Mouse (Mus musculus): ENCODE measurements at regions not wholly inside any gene's neighbourhood (a gene's known extent, or its start where the extent isn't known, plus 50 kb on each side); places are given as distances from the start of the nearest gene placed in this dataset.
A peak's percentile ranks its signal among the peaks of the same experiment; 100 is the strongest.

- Histone ChIP-seq H3K9me3 (ENCODE audit: control insufficient read depth, low read length) (no peaks in the 10 kb centered on the region), H3K9ac (ENCODE audit: low read length) (peak overlapping the region; percentile 23; the same call in 1 of the 2 replicates), H3K27ac (ENCODE audit: low read depth, low read length) (no peak overlapping the region), H3K4me1 (replicated peaks; ENCODE audit: control insufficient read depth, insufficient read depth, low read length) (peaks cover 8% of the 10 kb centered on the region; the same call in 1 of the 2 replicates), H3K36me3 (ENCODE audit: control insufficient read depth, insufficient read depth, low read length) (no peaks in the 10 kb centered on the region), H3K27me3 (ENCODE audit: control insufficient read depth, insufficient read depth, low read length) (no peaks in the 10 kb centered on the region), H3K4me3 (ENCODE audit: low read depth, low read length) (peak overlapping the region; percentile 15; the same call in 1 of the 2 replicates), H3K4me2 (ENCODE audit: low read depth, low read length, severe bottlenecking) (peak overlapping the region; percentile 49)
- peak; percentile 64 for DNase-seq (ENCODE audit: low spot score)
- peak; percentile 76 for ATAC-seq (replicated peaks; ENCODE audit: low FRiP score)
- WGBS: 11% methylated on average over 23 of the region's 23 CpGs
Measured at GRCm38 (mm10) chr11:114446617-114447460, 221.5 kb upstream of the Rpl38 start.

- peak overlapping the region; percentile 15; the same call in 1 of the 2 replicates for H3K4me3 ChIP-seq (ENCODE audit: low read depth, low read length)
- H3K36me3 ChIP-seq (ENCODE audit: control insufficient read depth, insufficient read depth, low read length): no peaks in the 10 kb centered on the region
- H3K27me3 ChIP-seq (ENCODE audit: control insufficient read depth, insufficient read depth, low read length): no peaks in the 10 kb centered on the region
- no peaks in the 10 kb centered on the region for H3K9me3 ChIP-seq (ENCODE audit: control insufficient read depth, low read length)
- H3K4me2 ChIP-seq (ENCODE audit: low read depth, low read length, severe bottlenecking): peak overlapping the region; percentile 49; the same call in 1 of the 2 replicates
- DNase-seq (ENCODE audit: low spot score) (no peak), ATAC-seq (replicated peaks; ENCODE audit: low FRiP score) (no peak)
- no peak overlapping the region for H3K27ac ChIP-seq (ENCODE audit: low read depth, low read length)
- H3K4me1 ChIP-seq (replicated peaks; ENCODE audit: control insufficient read depth, insufficient read depth, low read length): peaks cover 8% of the 10 kb centered on the region; the same call in 1 of the 2 replicates
- H3K9ac ChIP-seq (ENCODE audit: low read length): peak overlapping the region; percentile 23; the same call in 1 of the 2 replicates
- 7% methylated on average over 8 of the region's 8 CpGs for WGBS
Measured at GRCm38 (mm10) chr11:114446075-114446616, 222.2 kb upstream of the Rpl38 start.

GRCm38 (mm10) chr11:114444211-114444610 lies 224.1 kb upstream of the Rpl38 start:
- ATAC-seq (replicated peaks; ENCODE audit: low FRiP score) (no peak), DNase-seq (ENCODE audit: low spot score) (no peak)
- Histone ChIP-seq H3K4me3 (ENCODE audit: low read depth, low read length) (no peak overlapping the region), H3K4me2 (ENCODE audit: low read depth, low read length, severe bottlenecking) (no peak overlapping the region), H3K9ac (ENCODE audit: low read length) (no peak overlapping the region), H3K27ac (ENCODE audit: low read depth, low read length) (no peak overlapping the region), H3K27me3 (ENCODE audit: control insufficient read depth, insufficient read depth, low read length) (no peaks in the 10 kb centered on the region), H3K36me3 (ENCODE audit: control insufficient read depth, insufficient read depth, low read length) (no peaks in the 10 kb centered on the region), H3K9me3 (ENCODE audit: control insufficient read depth, low read length) (no peaks in the 10 kb centered on the region), H3K4me1 (replicated peaks; ENCODE audit: control insufficient read depth, insufficient read depth, low read length) (peaks cover 8% of the 10 kb centered on the region; the same call in 1 of the 2 replicates)
- WGBS: 53% methylated on average over 8 of the region's 8 CpGs

- H3K4me2 ChIP-seq (ENCODE audit: low read depth, low read length, severe bottlenecking): no peak overlapping the region
- no peaks in the 10 kb centered on the region for H3K36me3 ChIP-seq (ENCODE audit: control insufficient read depth, insufficient read depth, low read length)
- no peak for DNase-seq (ENCODE audit: low spot score)
- H3K27ac ChIP-seq (ENCODE audit: low read depth, low read length): no peak overlapping the region
- H3K9me3 ChIP-seq (ENCODE audit: control insufficient read depth, low read length): no peaks in the 10 kb centered on the region
- ATAC-seq (replicated peaks; ENCODE audit: low FRiP score): no peak
- H3K4me3 ChIP-seq (ENCODE audit: low read depth, low read length): no peak overlapping the region
- peaks cover 6% of the 10 kb centered on the region; the same call in 1 of the 2 replicates for H3K4me1 ChIP-seq (replicated peaks; ENCODE audit: control insufficient read depth, insufficient read depth, low read length)
- whole genome bisulfite sequencing: 76% methylated on average over 5 of the region's 5 CpGs
- no peak overlapping the region for H3K9ac ChIP-seq (ENCODE audit: low read length)
- H3K27me3 ChIP-seq (ENCODE audit: control insufficient read depth, insufficient read depth, low read length): no peaks in the 10 kb centered on the region
Measured at GRCm38 (mm10) chr11:114443444-114443843, 224.9 kb upstream of the Rpl38 start.

- Histone ChIP-seq H3K4me1 (replicated peaks; ENCODE audit: control insufficient read depth, insufficient read depth, low read length) (peaks cover 4% of the 10 kb centered on the region; the same call in 1 of the 2 replicates), H3K36me3 (ENCODE audit: control insufficient read depth, insufficient read depth, low read length) (no peaks in the 10 kb centered on the region), H3K27ac (ENCODE audit: low read depth, low read length) (no peak overlapping the region), H3K9ac (ENCODE audit: low read length) (no peak overlapping the region), H3K9me3 (ENCODE audit: control insufficient read depth, low read length) (no peaks in the 10 kb centered on the region), H3K4me3 (ENCODE audit: low read depth, low read length) (no peak overlapping the region), H3K4me2 (ENCODE audit: low read depth, low read length, severe bottlenecking) (no peak overlapping the region), H3K27me3 (ENCODE audit: control insufficient read depth, insufficient read depth, low read length) (no peaks in the 10 kb centered on the region; the same call in 1 of the 2 replicates)
- DNase-seq (ENCODE audit: low spot score): no peak
- WGBS: 94% methylated on average over 4 of the region's 4 CpGs
- ATAC-seq (replicated peaks; ENCODE audit: low FRiP score): no peak
Measured at GRCm38 (mm10) chr11:114439314-114439713, 229.0 kb upstream of the Rpl38 start.

- no peak for ATAC-seq (replicated peaks; ENCODE audit: low FRiP score)
- Histone ChIP-seq H3K4me1 (replicated peaks; ENCODE audit: control insufficient read depth, insufficient read depth, low read length) (peaks cover 3% of the 10 kb centered on the region; the same call in 1 of the 2 replicates), H3K36me3 (ENCODE audit: control insufficient read depth, insufficient read depth, low read length) (no peaks in the 10 kb centered on the region), H3K4me3 (ENCODE audit: low read depth, low read length) (no peak overlapping the region), H3K27ac (ENCODE audit: low read depth, low read length) (no peak overlapping the region), H3K9ac (ENCODE audit: low read length) (no peak overlapping the region), H3K9me3 (ENCODE audit: control insufficient read depth, low read length) (no peaks in the 10 kb centered on the region), H3K4me2 (ENCODE audit: low read depth, low read length, severe bottlenecking) (no peak overlapping the region), H3K27me3 (ENCODE audit: control insufficient read depth, insufficient read depth, low read length) (no peaks in the 10 kb centered on the region; the same call in 1 of the 2 replicates)
- WGBS: 88% methylated on average over 1 of the region's 1 CpGs
- no peak for DNase-seq (ENCODE audit: low spot score)
Measured at GRCm38 (mm10) chr11:114435788-114436187, 232.5 kb upstream of the Rpl38 start.

- no peak overlapping the region for H3K4me2 ChIP-seq (ENCODE audit: low read depth, low read length, severe bottlenecking)
- ATAC-seq (replicated peaks; ENCODE audit: low FRiP score) (no peak), DNase-seq (ENCODE audit: low spot score) (peak; percentile 54)
- 4% methylated on average over 5 of the region's 5 CpGs for WGBS
- peaks cover 3% of the 10 kb centered on the region; the same call in 1 of the 2 replicates for H3K4me1 ChIP-seq (replicated peaks; ENCODE audit: control insufficient read depth, insufficient read depth, low read length)
- no peaks in the 10 kb centered on the region; the same call in 1 of the 2 replicates for H3K27me3 ChIP-seq (ENCODE audit: control insufficient read depth, insufficient read depth, low read length)
- H3K36me3 ChIP-seq (ENCODE audit: control insufficient read depth, insufficient read depth, low read length): no peaks in the 10 kb centered on the region
- no peaks in the 10 kb centered on the region for H3K9me3 ChIP-seq (ENCODE audit: control insufficient read depth, low read length)
- no peak overlapping the region for H3K9ac ChIP-seq (ENCODE audit: low read length)
- no peak overlapping the region for H3K27ac ChIP-seq (ENCODE audit: low read depth, low read length)
- H3K4me3 ChIP-seq (ENCODE audit: low read depth, low read length): no peak overlapping the region
Measured at GRCm38 (mm10) chr11:114433561-114433960, 234.8 kb upstream of the Rpl38 start.

GRCm38 (mm10) chr11:114425447-114425846 lies 242.9 kb upstream of the Rpl38 start:
- Histone ChIP-seq H3K27me3 (ENCODE audit: control insufficient read depth, insufficient read depth, low read length) (no peaks in the 10 kb centered on the region), H3K9ac (ENCODE audit: low read length) (no peak overlapping the region), H3K9me3 (ENCODE audit: control insufficient read depth, low read length) (no peaks in the 10 kb centered on the region), H3K4me2 (ENCODE audit: low read depth, low read length, severe bottlenecking) (no peak overlapping the region), H3K4me3 (ENCODE audit: low read depth, low read length) (no peak overlapping the region), H3K27ac (ENCODE audit: low read depth, low read length) (no peak overlapping the region), H3K4me1 (replicated peaks; ENCODE audit: control insufficient read depth, insufficient read depth, low read length) (no peaks in the 10 kb centered on the region), H3K36me3 (ENCODE audit: control insufficient read depth, insufficient read depth, low read length) (no peaks in the 10 kb centered on the region)
- WGBS: 96% methylated on average over 14 of the region's 14 CpGs
- no peak for ATAC-seq (replicated peaks; ENCODE audit: low FRiP score)
- no peak for DNase-seq (ENCODE audit: low spot score)

Data from forebrain, embryonic 11.5 days (tissue).